Comparison of ENCODE assay signal across 32 mouse cellular contexts in genomic region chr11:55530741-55531140, GRCm38 (mm10).
DNase-seq lines count a peak whose midpoint lies in the region; ATAC-seq and TF ChIP-seq lines count a peak whose summit lies in the region.
"Had no signal": no experiment of that assay in that cellular context is flagged by ENCODE, and none has a peak within 500 bp of the region (broad histone marks: within the 10 kb centered on the region; RNA-seq: fewer than 3 reads in every experiment).

No protein-coding gene starts in this region.

- no peak for TF ChIP-seq CTCF in G1E (IDR thresholded peaks at IDR 0.05; ENCODE audit: low read depth, low read length)
- TF ChIP-seq CTCF in liver, postnatal 0 days (IDR thresholded peaks at IDR 0.05; ENCODE audit: low read depth) = no peak

- intact Hi-C loops in left cerebral cortex, postnatal 25 days (cut with DNase I) = no loop called here

- H3K4me1 ChIP-seq in G1E (ENCODE audit: insufficient read depth, low read depth, low read length) = peaks cover 15% of the 10 kb centered on the region
- H3K4me1 ChIP-seq in liver, postnatal 0 days (ENCODE audit: insufficient read depth) = no peaks in the 10 kb centered on the region
- H3K4me1 ChIP-seq: forebrain, embryonic 10.5 days had no signal

- no peaks in the 10 kb centered on the region for H3K9me3 ChIP-seq in G1E (replicated peaks)
- no peaks in the 10 kb centered on the region for H3K9me3 ChIP-seq in liver, postnatal 0 days (ENCODE audit: low read length)
- H3K9me3 ChIP-seq: forebrain, embryonic 10.5 days; heart, embryonic 13.5 days; neural tube, embryonic 12.5 days; stomach, embryonic 15.5 days had no signal

- DNase-seq in G1E (ENCODE audit: low spot score) = peak; percentile 49
- no peak for DNase-seq in liver, postnatal 0 days
- DNase-seq in natural killer cell, adult 2 months (ENCODE audit: low spot score in 2 of 2) = no peak
- DNase-seq in left cerebral cortex, postnatal 25 days (ENCODE audit: low spot score in 2 of 2) = no peak
- DNase-seq in right cerebral cortex, postnatal 36 days (ENCODE audit: low spot score in 2 of 2) = no peak
- DNase-seq: adrenal gland, adult 2 months; adrenal gland, postnatal 36 days; cerebellum, adult 8-10 months; cerebellum, postnatal 25 days; gastrocnemius, adult 2 months; gastrocnemius, postnatal 36 days; heart, adult 2 months; heart, postnatal 10 days; kidney, adult 8-10 months; kidney, postnatal 4 days; layer of hippocampus, postnatal 36 days; lung, adult 2 months; lung, postnatal 10 days; right cerebral cortex, adult 18-20 months had no signal

- H3K4me3 ChIP-seq in G1E (ENCODE audit: low read depth, low read length) = peak overlapping the region; percentile 12; the same call in 1 of the 2 replicates
- H3K4me3 ChIP-seq in liver, postnatal 0 days (ENCODE audit: low read depth, low read length) = no peak overlapping the region
- H3K4me3 ChIP-seq: forebrain, embryonic 10.5 days; gastrocnemius, adult 2 months; heart, adult 2 months; heart, embryonic 13.5 days; neural tube, embryonic 12.5 days; stomach, embryonic 15.5 days had no signal

- no peak for TF ChIP-seq EP300 in liver, postnatal 0 days (IDR thresholded peaks at IDR 0.05; ENCODE audit: low read depth)

- WGBS in liver, postnatal 0 days (ENCODE audit: insufficient replicate concordance) = 31% methylated on average over 7 of the region's 7 CpGs

- H3K27ac ChIP-seq in liver, postnatal 0 days (ENCODE audit: low read depth) = no peak overlapping the region
- H3K27ac ChIP-seq: forebrain, embryonic 10.5 days; gastrocnemius, adult 2 months; heart, adult 2 months; heart, embryonic 13.5 days; kidney, postnatal 0 days; macrophage; neural tube, embryonic 12.5 days; stomach, embryonic 15.5 days had no signal

- H3K4me2 ChIP-seq in liver, postnatal 0 days (ENCODE audit: low read depth, low read length) = no peak overlapping the region
- H3K4me2 ChIP-seq: heart, embryonic 13.5 days; midbrain, embryonic 11.5 days; neural tube, embryonic 12.5 days; stomach, embryonic 15.5 days had no signal

- peak; percentile 86 for ATAC-seq in G1E (ENCODE audit: extremely low read depth, insufficient number of reproducible peaks, low FRiP score, poor library complexity, severe bottlenecking)
- ATAC-seq in common myeloid progenitor, adult 5-6 weeks (replicated peaks; ENCODE audit: low read depth, poor library complexity, severe bottlenecking) = peak; percentile 87
- ATAC-seq in liver, postnatal 0 days = peak; percentile 38
- ATAC-seq: activated CD4-positive, CD25-positive, alpha-beta regulatory T cell, adult 4 months; forebrain, embryonic 16.5 days; hindbrain, embryonic 16.5 days; intestine, embryonic 16.5 days; midbrain, embryonic 16.5 days had no signal

- H3K36me3 ChIP-seq in G1E (replicated peaks) = no peaks in the 10 kb centered on the region
- no peaks in the 10 kb centered on the region for H3K36me3 ChIP-seq in liver, postnatal 0 days (replicated peaks; ENCODE audit: insufficient read depth, low read length)
- H3K36me3 ChIP-seq: forebrain, embryonic 10.5 days; heart, embryonic 13.5 days; stomach, embryonic 15.5 days had no signal

- H3K27me3 ChIP-seq in G1E (ENCODE audit: insufficient read depth, low read length) = peaks cover 10% of the 10 kb centered on the region; the same call in 1 of the 2 replicates
- no peaks in the 10 kb centered on the region for H3K27me3 ChIP-seq in liver, postnatal 0 days (ENCODE audit: insufficient read depth, low read length)
- H3K27me3 ChIP-seq: neural tube, embryonic 12.5 days; stomach, embryonic 15.5 days had no signal

- H3K9ac ChIP-seq in liver, postnatal 0 days (replicated peaks) = no peak overlapping the region
- H3K9ac ChIP-seq: heart, embryonic 13.5 days; neural tube, embryonic 12.5 days; stomach, embryonic 15.5 days had no signal
